Mouse (Mus musculus) MEL (cell line): ENCODE measurements at regions not wholly inside any gene's neighbourhood (a gene's known extent, or its start where the extent isn't known, plus 50 kb on each side); places are given as distances from the start of the nearest gene placed in this dataset.

Source experiments
- CTCF ChIP-seq, 3 experiments: IDR thresholded peaks in 2 of 3; conservative IDR thresholded peaks in 1 of 3; 2 replicates each; pipeline ENCODE4 v1.5.1; 2011 to 2012; ENCODE audit warnings: low read length in 3 of 3, low read depth in 2 of 3, mild to moderate bottlenecking in 2 of 3, improper control_type of control experiment in 1 of 3, inconsistent platforms in 1 of 3, mixed read lengths in 1 of 3, moderate library complexity in 1 of 3; ENCODE audit not compliant: control insufficient read depth in 1 of 3, insufficient read depth in 1 of 3, poor library complexity in 1 of 3, severe bottlenecking in 1 of 3
- EP300 ChIP-seq, 2 experiments: IDR thresholded peaks; 2 replicates each; pipeline ENCODE4 v1.6.1; 2011; ENCODE audit warnings: improper control_type of control experiment in 2 of 2, low read length in 2 of 2, low read depth in 1 of 2, mild to moderate bottlenecking in 1 of 2
- GABPA ChIP-seq: IDR thresholded peaks from 2 replicates; pipeline ENCODE4 v1.6.1; 2012; ENCODE audit warnings: low read depth, mild to moderate bottlenecking, inconsistent platforms, low read length, improper control_type of control experiment, moderate library complexity
- KAT2A ChIP-seq: conservative IDR thresholded peaks from 2 replicates; pipeline ENCODE4 v1.6.1; 2012; ENCODE audit warnings: low read depth, low read length, improper control_type of control experiment, inconsistent platforms
- MAX ChIP-seq: IDR thresholded peaks from 2 replicates; pipeline ENCODE4 v1.6.1; 2011; ENCODE audit warnings: low read length, improper control_type of control experiment
- NRF1 ChIP-seq: IDR thresholded peaks from 2 replicates; pipeline ENCODE4 v1.6.1; 2014; ENCODE audit warnings: low read depth, mild to moderate bottlenecking, inconsistent platforms, low read length, improper control_type of control experiment, moderate library complexity; ENCODE audit not compliant: poor library complexity, insufficient read depth, severe bottlenecking
- POLR2A ChIP-seq, 2 experiments: IDR thresholded peaks; 2 replicates each; pipeline ENCODE4 v1.6.1; 2011 to 2012; ENCODE audit warnings: low read length in 2 of 2, mild to moderate bottlenecking in 2 of 2, control low read depth in 1 of 2, improper control_type of control experiment in 1 of 2, low read depth in 1 of 2, moderate library complexity in 1 of 2; ENCODE audit not compliant: control insufficient read depth in 1 of 2, insufficient read depth in 1 of 2, poor library complexity in 1 of 2
- RAD21 ChIP-seq: IDR thresholded peaks from 2 replicates; pipeline ENCODE4 v1.6.1; 2011; ENCODE audit warnings: mild to moderate bottlenecking, low read depth, low read length, improper control_type of control experiment
- RCOR1 ChIP-seq: IDR thresholded peaks from 2 replicates; pipeline ENCODE4 v1.6.1; 2012; ENCODE audit warnings: low read depth, mild to moderate bottlenecking, inconsistent platforms, low read length, improper control_type of control experiment
- USF1 ChIP-seq: IDR thresholded peaks from 2 replicates; pipeline ENCODE4 v1.6.1; 2014; ENCODE audit warnings: low read depth, mild to moderate bottlenecking, inconsistent platforms, low read length, improper control_type of control experiment, moderate library complexity

DNA sequence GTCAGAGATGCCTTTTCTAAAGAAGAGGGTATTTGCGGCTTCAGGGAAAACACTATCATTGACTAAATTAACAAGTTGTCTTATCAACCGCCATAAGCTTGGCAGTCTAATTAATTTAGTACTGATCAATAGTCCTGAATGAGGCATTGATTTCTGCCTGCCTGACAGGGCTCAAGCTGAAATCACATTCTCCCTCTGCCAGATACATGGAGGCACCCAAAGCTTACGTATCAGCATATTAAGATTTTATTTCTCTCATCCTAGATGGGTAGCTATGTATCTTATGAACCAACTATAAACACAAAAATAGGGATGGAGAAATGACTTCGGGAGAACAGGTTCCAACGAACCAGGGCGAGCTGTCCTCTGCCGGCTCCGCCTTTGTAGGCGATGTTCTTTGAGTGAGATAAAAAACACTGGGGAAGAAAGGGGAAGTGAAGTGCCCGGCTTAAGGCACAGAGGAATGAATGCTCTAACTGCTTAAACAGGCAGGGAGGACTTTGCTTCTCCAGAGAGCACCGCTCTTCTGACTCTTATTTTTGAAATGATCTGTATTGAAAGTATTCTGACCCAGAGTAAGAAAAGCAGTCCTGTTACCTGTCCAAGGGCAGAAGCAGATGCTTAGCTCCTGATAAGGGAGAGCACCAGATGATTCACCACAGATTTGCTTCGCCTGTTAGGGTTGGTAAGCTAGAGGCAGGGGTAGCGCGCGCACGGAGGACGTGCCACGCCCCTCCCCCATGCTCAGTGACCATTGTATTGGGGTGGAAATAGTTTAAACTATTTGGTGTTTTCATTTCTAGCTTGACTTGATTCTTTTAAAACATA, 78.3 kb upstream of the Otx2 start:
- TF ChIP-seq CTCF (IDR thresholded peaks at IDR 0.05 in 2 of 3, conservative IDR thresholded peaks at IDR 0.05 in 1 of 3; ENCODE audit: control insufficient read depth in 1 of 3, insufficient read depth in 1 of 3, low read depth in 2 of 3, low read length in 3 of 3, poor library complexity in 1 of 3, severe bottlenecking in 1 of 3) (no peak), KAT2A (no peak), MAX (no peak), POLR2A (IDR thresholded peaks at IDR 0.05; ENCODE audit: control insufficient read depth in 1 of 2, insufficient read depth in 1 of 2, low read depth in 1 of 2, low read length in 2 of 2, poor library complexity in 1 of 2) (no peak), EP300 (IDR thresholded peaks at IDR 0.05; ENCODE audit: low read depth in 1 of 2, low read length in 2 of 2) (no peak), USF1 (no peak), RCOR1 (no peak), NRF1 (no peak), RAD21 (no peak), GABPA (no peak)
